Mouse (Mus musculus): ENCODE data around the gene Pirb. TPM values are rescaled to one million over a fixed set of nuclear protein-coding genes. Genes with fewer than 3 reads are reported as not detected.

Gene Pirb
- total and polyA plus RNA-seq, 3 experiments: 0.12 to 0.56 TPM; not detected in 1

DNA sequence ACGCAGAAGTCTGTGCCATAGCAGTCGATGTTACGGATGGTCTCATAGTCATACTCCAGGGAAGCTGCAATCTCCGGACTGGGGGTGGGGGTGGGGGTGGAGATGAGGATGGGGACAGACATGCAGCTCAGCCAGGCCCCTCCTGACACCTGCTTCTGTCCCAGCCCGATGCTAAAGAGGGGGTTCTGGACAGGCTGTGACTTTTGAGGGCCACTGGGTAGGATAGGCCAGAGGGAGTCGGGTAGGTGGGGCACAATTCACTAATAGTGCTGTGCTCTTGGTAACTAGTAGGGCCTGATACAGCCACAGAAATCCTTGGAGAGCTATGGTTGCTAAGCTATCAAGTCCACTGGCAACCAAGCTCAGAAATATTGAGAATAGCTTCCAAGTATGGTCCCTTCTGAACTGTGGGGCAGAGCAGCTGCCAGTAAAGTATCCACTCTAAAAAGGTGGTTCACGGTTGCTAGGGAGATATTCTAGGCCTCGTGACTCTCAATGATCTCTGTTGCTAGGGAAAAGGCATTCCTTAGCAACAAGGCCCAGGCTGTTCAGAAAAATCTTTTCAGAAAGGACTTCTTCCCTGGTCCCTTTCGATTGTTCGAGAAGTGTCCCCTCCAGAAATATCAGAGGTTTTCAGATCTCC lies 36.2 kb downstream of the Pirb start:
- H3K79me2 ChIP-seq (ENCODE audit: control insufficient read depth, insufficient read depth, low read length, poor library complexity): no peaks in the 10 kb centered on the region
- TF ChIP-seq TCF12 (IDR thresholded peaks at IDR 0.05; ENCODE audit: low read depth, low read length) (no peak), MYC (IDR thresholded peaks at IDR 0.05; ENCODE audit: low read depth, low read length) (no peak), RAD21 (IDR thresholded peaks at IDR 0.05; ENCODE audit: low read depth, low read length) (no peak), MAFK (IDR thresholded peaks at IDR 0.05; ENCODE audit: borderline replicate concordance, low read depth, low read length) (no peak), MYB (IDR thresholded peaks at IDR 0.05; ENCODE audit: low read depth, low read length) (no peak), ELF1 (IDR thresholded peaks at IDR 0.05; ENCODE audit: low read depth, low read length) (no peak), ZC3H11A (IDR thresholded peaks at IDR 0.05; ENCODE audit: low read depth, low read length) (no peak), CHD1 (IDR thresholded peaks at IDR 0.05; ENCODE audit: low read depth, low read length) (no peak), JUND (IDR thresholded peaks at IDR 0.05; ENCODE audit: low read depth, low read length) (no peak), ZNF384 (IDR thresholded peaks at IDR 0.05; ENCODE audit: low read depth, low read length) (no peak), POLR2AphosphoS2 (IDR thresholded peaks at IDR 0.05; ENCODE audit: low read length) (no peak), CHD2 (IDR thresholded peaks at IDR 0.05; ENCODE audit: low read length) (no peak), KAT2A (conservative IDR thresholded peaks at IDR 0.05; ENCODE audit: low read depth, low read length) (no peak), EP300 (IDR thresholded peaks at IDR 0.05; ENCODE audit: low read depth in 1 of 2, low read length in 2 of 2) (no peak)
- no peaks in the 10 kb centered on the region for H3K9me3 ChIP-seq (replicated peaks; ENCODE audit: insufficient read depth, low read length)
- H3K4me1 ChIP-seq (ENCODE audit: control insufficient read depth in 1 of 2, insufficient read depth in 2 of 2, low read length in 2 of 2): no peaks in the 10 kb centered on the region
- no peaks in the 10 kb centered on the region for H3K36me3 ChIP-seq (ENCODE audit: control insufficient read depth in 1 of 2, insufficient read depth in 2 of 2, low read length in 2 of 2)
- H3K27me3 ChIP-seq (ENCODE audit: control insufficient read depth in 1 of 2, insufficient read depth in 2 of 2, low read length in 2 of 2): no peaks in the 10 kb centered on the region
- H3K9ac ChIP-seq (ENCODE audit: control insufficient read depth, low read depth, low read length, poor library complexity, severe bottlenecking): no peak overlapping the region
- DNase-seq (ENCODE audit: low read depth, low spot score): no peak
- H3K27ac ChIP-seq (ENCODE audit: control insufficient read depth, low read depth, low read length): no peak overlapping the region
- no peak overlapping the region for H3K4me3 ChIP-seq (ENCODE audit: control insufficient read depth in 1 of 2, insufficient read depth in 1 of 2, low read depth in 2 of 2, low read length in 2 of 2)

DNA sequence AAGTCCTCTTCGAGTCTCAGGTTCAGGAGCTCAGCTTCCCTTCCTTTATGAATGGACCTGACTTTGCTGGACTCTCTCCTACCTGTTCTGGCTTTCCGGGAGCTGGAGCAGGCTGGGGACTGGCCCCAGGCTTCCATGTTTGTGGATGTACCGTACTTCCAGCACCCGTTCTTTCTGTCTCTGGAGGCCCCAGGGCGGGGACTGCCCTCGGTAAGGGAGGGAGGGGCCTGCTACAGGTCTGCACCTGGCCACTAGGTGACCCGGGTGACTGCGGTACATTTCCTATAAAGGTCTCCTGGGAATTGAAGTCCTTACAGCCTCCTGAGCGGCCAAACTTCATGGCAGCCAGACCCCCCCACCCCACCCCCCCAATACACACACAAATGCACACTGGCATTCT lies 42.8 kb downstream of the Pirb start, which contains the start of gene Tmc4:
Tmc4 (minus strand) TSS at position 212 of the 400 bp plus-strand sequence.
- Histone ChIP-seq H3K27me3 (ENCODE audit: control insufficient read depth in 1 of 2, insufficient read depth in 2 of 2, low read length in 2 of 2) (no peaks in the 10 kb centered on the region), H3K9me3 (replicated peaks; ENCODE audit: insufficient read depth, low read length) (no peaks in the 10 kb centered on the region), H3K27ac (ENCODE audit: control insufficient read depth, low read depth, low read length) (no peak within 1 kb of the TSS), H3K79me2 (ENCODE audit: control insufficient read depth, insufficient read depth, low read length, poor library complexity) (no peaks in the 10 kb centered on the region), H3K4me1 (ENCODE audit: control insufficient read depth in 1 of 2, insufficient read depth in 2 of 2, low read length in 2 of 2) (no peaks in the 10 kb centered on the region), H3K9ac (ENCODE audit: control insufficient read depth, low read depth, low read length, poor library complexity, severe bottlenecking) (no peak within 1 kb of the TSS), H3K36me3 (ENCODE audit: control insufficient read depth in 1 of 2, insufficient read depth in 2 of 2, low read length in 2 of 2) (no peaks in the 10 kb centered on the region), H3K4me3 (ENCODE audit: control insufficient read depth in 1 of 2, insufficient read depth in 1 of 2, low read depth in 2 of 2, low read length in 2 of 2) (no peak within 1 kb of the TSS)
- DNase-seq (ENCODE audit: low read depth, low spot score): no peak
- TF ChIP-seq TBP (IDR thresholded peaks at IDR 0.05; ENCODE audit: low read depth, low read length) (no peak), TAL1 (IDR thresholded peaks at IDR 0.05; ENCODE audit: low read length) (no peak), TCF12 (IDR thresholded peaks at IDR 0.05; ENCODE audit: low read depth, low read length) (no peak)

All from MEL (cell line).